Mouse (Mus musculus): ENCODE results near the gene Hoxc12.

- TF ChIP-seq CTCF (IDR thresholded peaks at IDR 0.05; ENCODE audit: extremely low read depth, insufficient read depth, insufficient read length, insufficient replicate concordance) (no peak), POLR2A (IDR thresholded peaks at IDR 0.05; ENCODE audit: low read depth, low read length) (no peak)
These were observed 17.8 kb downstream of the Hoxc12 start, which contains the start of gene Hoxc11 for GRCm38 (mm10) chr15:102954192-102955006.
